Mouse (Mus musculus) heart, embryonic 11.5 days (tissue): ENCODE measurements around the gene Coq7. TPM values are rescaled to one million over a fixed set of nuclear protein-coding genes. Genes with fewer than 3 reads are reported as not detected.
A peak's percentile ranks its signal among the peaks of the same experiment; 100 is the strongest.

Experiments used
- ATAC-seq: fragments of 200-750 bp; cut with Nextera tagmentation; replicated peaks from 2 replicates; pipeline ENCODE4 v1.8.0; 2017; ENCODE audit warnings: moderate library complexity; ENCODE audit not compliant: insufficient number of reproducible peaks, low FRiP score, low TSS enrichment
- H3K27ac ChIP-seq: fragments of 300-500 bp; sonication (generic); 2 replicates; pipeline ENCODE4 v1.5.1; 2014; ENCODE audit warnings: mild to moderate bottlenecking, low read depth, low read length
- H3K27me3 ChIP-seq: fragments of 300-500 bp; sonication (generic); 2 replicates; pipeline ENCODE4 v1.6.1; 2014; ENCODE audit warnings: mild to moderate bottlenecking, low read length, mixed read lengths; ENCODE audit not compliant: control insufficient read depth, insufficient read depth
- H3K36me3 ChIP-seq: fragments of 300-500 bp; sonication (generic); 2 replicates; pipeline ENCODE4 v1.6.1; 2014; ENCODE audit warnings: mild to moderate bottlenecking, low read length, moderate library complexity, mixed read lengths; ENCODE audit not compliant: control insufficient read depth, insufficient read depth
- H3K4me1 ChIP-seq: fragments of 300-500 bp; sonication (generic); 2 replicates; pipeline ENCODE4 v1.6.1; 2014; ENCODE audit warnings: low read length; ENCODE audit not compliant: control insufficient read depth, insufficient read depth
- H3K4me2 ChIP-seq: fragments of 300-500 bp; sonication (generic); 2 replicates; pipeline ENCODE4 v1.6.1; 2014; ENCODE audit warnings: mild to moderate bottlenecking, moderate library complexity
- H3K4me3 ChIP-seq: fragments of 300-500 bp; sonication (generic); 2 replicates; pipeline ENCODE4 v1.5.1; 2014; ENCODE audit warnings: low read depth, low read length
- H3K9ac ChIP-seq: fragments of 300-500 bp; sonication (generic); 2 replicates; pipeline ENCODE4 v1.6.1; 2014; ENCODE audit warnings: mild to moderate bottlenecking, low read depth, low read length, moderate library complexity
- H3K9me3 ChIP-seq: fragments of 300-500 bp; sonication (generic); replicated peaks from 2 replicates; pipeline ENCODE4 v1.6.1; 2016; ENCODE audit warnings: low read length; ENCODE audit not compliant: control insufficient read depth
- WGBS: fragments of 180-500 bp; shearing (Covaris S2); extraction: QIAGEN DNeasy Blood & Tissue Kit; methylation state at CpG from one replicate; pipeline ENCODE4 v1.1.7; 2014; ENCODE audit not compliant: insufficient replicate concordance; 5-methylcytosine and 5-hydroxymethylcytosine counted together
- polyA plus RNA-seq: library from polyadenylated mRNA; unstranded; fragments of >200 nt; fragmentation: Nextera tagmentation; extraction: Ambion mirVana; gene quantifications from 2 replicates; pipeline ENCODE4 v1.2.1, GENCODE M21; 2014

The Coq7 gene
- polyA plus RNA-seq, 1 experiment from 2014 or later, result 144 TPM

GRCm38 (mm10) chr7:118508556-118508955 lies 24.6 kb downstream of the Coq7 start:
- H3K27me3 ChIP-seq, result no peaks in the 10 kb centered on the region
- WGBS, result 45% methylated on average over 7 of the region's 7 CpGs
- no peaks in the 10 kb centered on the region; the same call in 1 of the 2 replicates for H3K4me1 ChIP-seq
- no peak overlapping the region for H3K4me2 ChIP-seq
- no peaks in the 10 kb centered on the region for H3K36me3 ChIP-seq
- H3K9ac ChIP-seq, result no peak overlapping the region
- H3K27ac ChIP-seq, result no peak overlapping the region
- no peak overlapping the region for H3K4me3 ChIP-seq
- no peak for ATAC-seq
- H3K9me3 ChIP-seq, result no peaks in the 10 kb centered on the region

DNA sequence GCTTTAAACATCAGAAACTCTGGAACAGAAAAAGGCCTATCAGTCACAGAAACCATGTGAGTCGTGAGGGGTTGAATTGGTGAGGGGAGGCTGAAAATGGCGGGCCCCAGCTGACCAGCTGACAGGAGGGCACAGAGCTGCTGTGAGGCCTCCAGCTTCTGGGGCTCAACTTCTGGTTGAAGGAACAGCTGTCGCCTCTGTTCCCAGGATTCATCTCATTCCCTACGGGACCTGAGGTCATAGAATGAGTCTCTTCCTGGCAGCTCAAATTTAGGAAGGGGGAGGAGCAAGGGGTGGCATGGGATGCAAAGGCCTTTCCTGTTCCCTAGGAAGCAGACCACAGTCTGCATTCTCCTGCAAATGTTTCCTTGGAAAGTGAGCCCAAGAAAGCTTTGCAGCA lies 29.3 kb downstream of the Coq7 start:
- 68% methylated on average over 4 of the region's 4 CpGs for WGBS

GRCm38 (mm10) chr7:118502333-118502732 lies 30.8 kb downstream of the Coq7 start:
- H3K9me3 ChIP-seq, result no peaks in the 10 kb centered on the region

More for the DNA sequence above, 29.3 kb downstream of the Coq7 start:
- Histone ChIP-seq H3K9ac (no peak overlapping the region), H3K4me2 (no peak overlapping the region), H3K27me3 (no peaks in the 10 kb centered on the region), H3K9me3 (no peaks in the 10 kb centered on the region), H3K36me3 (no peaks in the 10 kb centered on the region), H3K4me1 (no peaks in the 10 kb centered on the region; the same call in 1 of the 2 replicates), H3K4me3 (no peak overlapping the region), H3K27ac (no peak overlapping the region)
- no peak for ATAC-seq

GRCm38 (mm10) chr7:118499784-118500435 lies 33.2 kb downstream of the Coq7 start:
- Histone ChIP-seq H3K27me3 (no peaks in the 10 kb centered on the region), H3K36me3 (no peaks in the 10 kb centered on the region), H3K9ac (no peak overlapping the region), H3K4me3 (no peak overlapping the region), H3K9me3 (no peaks in the 10 kb centered on the region), H3K27ac (no peak overlapping the region), H3K4me1 (no peaks in the 10 kb centered on the region), H3K4me2 (no peak overlapping the region)
- ATAC-seq, result no peak
- 61% methylated on average over 7 of the region's 7 CpGs for WGBS

More at GRCm38 (mm10) chr7:118502333-118502732, 30.8 kb downstream of the Coq7 start:
- H3K9ac ChIP-seq, result no peak overlapping the region
- 73% methylated on average over 8 of the region's 8 CpGs for WGBS
- no peak overlapping the region for H3K27ac ChIP-seq
- H3K36me3 ChIP-seq, result no peaks in the 10 kb centered on the region
- H3K27me3 ChIP-seq, result no peaks in the 10 kb centered on the region
- H3K4me2 ChIP-seq, result no peak overlapping the region
- H3K4me1 ChIP-seq, result no peaks in the 10 kb centered on the region
- H3K4me3 ChIP-seq, result no peak overlapping the region
- ATAC-seq, result no peak

GRCm38 (mm10) chr7:118498984-118499783 lies 34.0 kb downstream of the Coq7 start:
- H3K4me3 ChIP-seq, result no peak overlapping the region
- H3K9ac ChIP-seq, result no peak overlapping the region
- H3K4me2 ChIP-seq, result no peak overlapping the region
- H3K4me1 ChIP-seq, result no peaks in the 10 kb centered on the region
- no peaks in the 10 kb centered on the region for H3K9me3 ChIP-seq
- H3K36me3 ChIP-seq, result no peaks in the 10 kb centered on the region
- H3K27me3 ChIP-seq, result no peaks in the 10 kb centered on the region
- no peak for ATAC-seq
- 71% methylated on average over 12 of the region's 12 CpGs for WGBS
- no peak overlapping the region for H3K27ac ChIP-seq

DNA sequence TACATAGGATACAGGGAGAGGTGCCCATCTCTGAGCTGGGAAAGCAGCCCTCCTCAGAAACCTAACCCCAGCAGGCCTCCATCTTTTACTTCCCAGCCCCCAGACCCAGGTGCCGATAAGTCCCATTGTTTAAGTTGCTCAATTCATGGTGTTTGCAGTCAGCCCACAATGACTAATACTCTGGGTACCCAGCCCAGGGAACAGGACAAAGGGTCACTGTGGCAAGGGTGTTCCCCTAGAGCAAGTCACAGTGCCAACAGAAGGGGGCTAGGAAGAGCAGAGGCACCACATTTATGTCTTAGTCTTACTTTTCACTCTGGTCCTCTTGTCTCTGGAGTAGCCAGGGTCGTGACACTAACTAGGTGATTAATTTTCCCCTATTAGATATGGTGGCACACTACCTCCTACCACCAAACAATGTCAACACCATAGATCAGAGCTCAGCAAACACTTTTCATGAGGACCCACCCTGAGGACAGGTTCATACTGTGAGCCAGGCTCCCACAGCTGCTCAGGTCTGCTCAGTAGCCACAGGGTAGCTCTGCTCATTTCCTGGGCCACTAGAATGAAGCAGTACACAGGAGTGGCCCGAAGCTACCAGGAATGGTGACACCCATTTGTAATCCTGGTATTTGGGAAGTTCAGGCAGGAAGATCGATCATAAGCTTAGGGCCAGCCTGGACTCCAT lies 38.1 kb downstream of the Coq7 start:
- Histone ChIP-seq H3K4me1 (peaks cover 4% of the 10 kb centered on the region; the same call in 1 of the 2 replicates), H3K9me3 (no peaks in the 10 kb centered on the region), H3K9ac (no peak overlapping the region), H3K4me2 (no peak overlapping the region), H3K27ac (no peak overlapping the region), H3K36me3 (no peaks in the 10 kb centered on the region; the same call in 1 of the 2 replicates), H3K4me3 (no peak overlapping the region), H3K27me3 (peaks cover 14% of the 10 kb centered on the region)
- no peak for ATAC-seq
- 76% methylated on average over 4 of the region's 4 CpGs for WGBS

GRCm38 (mm10) chr7:118493892-118494291 lies 39.3 kb downstream of the Coq7 start:
- peaks cover 21% of the 10 kb centered on the region for H3K27me3 ChIP-seq
- no peak overlapping the region for H3K27ac ChIP-seq
- no peak overlapping the region for H3K4me3 ChIP-seq
- H3K9ac ChIP-seq, result no peak overlapping the region
- H3K4me2 ChIP-seq, result no peak overlapping the region
- no peaks in the 10 kb centered on the region; the same call in 1 of the 2 replicates for H3K36me3 ChIP-seq
- no peaks in the 10 kb centered on the region for H3K9me3 ChIP-seq
- 76% methylated on average over 9 of the region's 9 CpGs for WGBS
- H3K4me1 ChIP-seq, result peaks cover 5% of the 10 kb centered on the region
- no peak for ATAC-seq

- Histone ChIP-seq H3K4me1 (peaks cover 12% of the 10 kb centered on the region), H3K36me3 (no peaks in the 10 kb centered on the region; the same call in 1 of the 2 replicates), H3K27ac (peak within 1 kb of the TSS; percentile 85), H3K9ac (peak within 1 kb of the TSS; percentile 93), H3K27me3 (peaks cover 23% of the 10 kb centered on the region), H3K9me3 (no peaks in the 10 kb centered on the region), H3K4me2 (peak within 1 kb of the TSS; percentile 87), H3K4me3 (peak within 1 kb of the TSS; percentile 79)
- peak; percentile 74 for ATAC-seq
- WGBS, result 1% methylated on average over 55 of the region's 55 CpGs
These were observed 41.6 kb downstream of the Coq7 start, which contains the start of gene Itpripl2 for GRCm38 (mm10) chr7:118491431-118492147. Gene Itpripl2 (minus strand): TSS chr7:118491975.
